23 mouse cellular contexts compared by ENCODE assay signal in genomic region chr7:63483091-63483490, GRCm38 (mm10). TPM values are rescaled to one million over a fixed set of nuclear protein-coding genes. Genes with fewer than 3 reads are reported as not detected.
"Had no signal": no experiment of that assay in that cellular context is flagged by ENCODE, and none has a peak within 500 bp of the region (broad histone marks: within the 10 kb centered on the region; RNA-seq: fewer than 3 reads in every experiment).

No protein-coding gene starts in this region.

- H3K4me3 ChIP-seq: midbrain, embryonic 10.5 days; midbrain, embryonic 12.5 days; myocyte; neural tube, embryonic 13.5 days; neural tube, embryonic 15.5 days; stomach, embryonic 15.5 days had no signal

- H3K4me1 ChIP-seq: midbrain, embryonic 10.5 days; midbrain, embryonic 12.5 days; neural tube, embryonic 13.5 days; neural tube, embryonic 15.5 days; stomach, embryonic 15.5 days had no signal

- H3K27ac ChIP-seq: midbrain, embryonic 10.5 days; midbrain, embryonic 12.5 days; neural tube, embryonic 13.5 days; neural tube, embryonic 15.5 days; stomach, embryonic 15.5 days; stomach, postnatal 0 days had no signal

- H3K36me3 ChIP-seq: midbrain, embryonic 10.5 days; midbrain, embryonic 12.5 days; neural tube, embryonic 13.5 days; neural tube, embryonic 15.5 days; stomach, embryonic 15.5 days had no signal

- H3K4me2 ChIP-seq: lung, embryonic 14.5 days; midbrain, embryonic 12.5 days; neural tube, embryonic 13.5 days; neural tube, embryonic 15.5 days; stomach, embryonic 15.5 days had no signal

- DNase-seq: lung, adult 18-20 months; lung, embryonic 14.5 days; lung, postnatal 10 days; lung, postnatal 4 days; midbrain, embryonic 14.5 days; retina, postnatal 1 day; right cerebral cortex, adult 18-20 months; right cerebral cortex, postnatal 25 days; right cerebral cortex, postnatal 4 days; spleen, adult 18-20 months; thymus, adult 2 months; thymus, postnatal 25 days; thymus, postnatal 4 days had no signal

- H3K9me3 ChIP-seq: midbrain, embryonic 10.5 days; midbrain, embryonic 12.5 days; neural tube, embryonic 13.5 days; neural tube, embryonic 15.5 days; stomach, embryonic 15.5 days had no signal

- H3K9ac ChIP-seq: lung, embryonic 14.5 days; midbrain, embryonic 12.5 days; neural tube, embryonic 13.5 days; neural tube, embryonic 15.5 days; stomach, embryonic 15.5 days had no signal

- ATAC-seq: midbrain, embryonic 16.5 days had no signal

- H3K27me3 ChIP-seq: midbrain, embryonic 12.5 days; neural tube, embryonic 13.5 days; neural tube, embryonic 15.5 days; stomach, embryonic 15.5 days had no signal

RNA-seq across cellular contexts. Expression of gene Otud7a, which starts 38.5 kb away (rescaled TPM):
- total RNA-seq: megakaryocyte, adult 5-6 weeks; megakaryocyte-erythroid progenitor cell, adult 5-6 weeks had no signal
